Mouse (Mus musculus) midbrain, embryonic 11.5 days (tissue): ENCODE measurements around the gene Errfi1. TPM values are rescaled to one million over a fixed set of nuclear protein-coding genes. Genes with fewer than 3 reads are reported as not detected.

ENCODE experiments used
- ATAC-seq: fragments of 200-750 bp; cut with Nextera tagmentation; 2 replicates; pipeline ENCODE4 v1.8.0; 2017; ENCODE audit warnings: moderate TSS enrichment, moderate library complexity; ENCODE audit not compliant: low FRiP score
- DNase-seq: peaks from one replicate; pipeline ENCODE4 v3.0.0; 2015; ENCODE audit warnings: low spot score; ENCODE audit errors: missing footprints
- H3K27ac ChIP-seq: fragments of 300-500 bp; sonication (generic); 2 replicates; pipeline ENCODE4 v1.5.1; 2014; ENCODE audit warnings: low read depth, low read length
- H3K27me3 ChIP-seq: fragments of 300-500 bp; sonication (generic); 2 replicates; pipeline ENCODE4 v1.6.1; 2014; ENCODE audit warnings: mild to moderate bottlenecking, low read length, moderate library complexity, mixed read lengths; ENCODE audit not compliant: control insufficient read depth, insufficient read depth
- H3K36me3 ChIP-seq: fragments of 300-500 bp; sonication (generic); 2 replicates; pipeline ENCODE4 v1.6.1; 2014; ENCODE audit warnings: mild to moderate bottlenecking, low read length, moderate library complexity, mixed read lengths; ENCODE audit not compliant: control insufficient read depth, insufficient read depth
- H3K4me1 ChIP-seq: fragments of 300-500 bp; sonication (generic); 2 replicates; pipeline ENCODE4 v1.6.1; 2014; ENCODE audit warnings: low read length; ENCODE audit not compliant: control insufficient read depth, insufficient read depth
- H3K4me2 ChIP-seq: fragments of 300-500 bp; sonication (generic); 2 replicates; pipeline ENCODE4 v1.6.1; 2014; ENCODE audit warnings: mild to moderate bottlenecking, moderate library complexity
- H3K4me3 ChIP-seq: fragments of 300-500 bp; sonication (generic); 2 replicates; pipeline ENCODE4 v1.5.1; 2014; ENCODE audit warnings: low read depth, low read length
- H3K9ac ChIP-seq: fragments of 300-500 bp; sonication (generic); 2 replicates; pipeline ENCODE4 v1.6.1; 2014; ENCODE audit warnings: low read length
- H3K9me3 ChIP-seq: fragments of 300-500 bp; sonication (generic); 2 replicates; pipeline ENCODE4 v1.6.1; 2016; ENCODE audit warnings: low read length; ENCODE audit not compliant: control insufficient read depth
- WGBS: fragments of 180-500 bp; shearing (Covaris S2); extraction: QIAGEN DNeasy Blood & Tissue Kit; methylation state at CpG from one replicate; pipeline ENCODE4 v1.1.7; 2014; 5-methylcytosine and 5-hydroxymethylcytosine counted together
- polyA plus RNA-seq: library from polyadenylated mRNA; unstranded; fragments of >200 nt; fragmentation: Nextera tagmentation; extraction: Ambion mirVana; gene quantifications from 2 replicates; pipeline ENCODE4 v1.2.1, GENCODE M21; 2014

The Errfi1 gene
- polyA plus RNA-seq, 1 experiment from 2014 or later, result 29.5 TPM

- Histone ChIP-seq H3K4me3 (no peak overlapping the region), H3K27me3 (no peaks in the 10 kb centered on the region), H3K27ac (no peak overlapping the region), H3K36me3 (no peaks in the 10 kb centered on the region), H3K9me3 (peaks cover 13% of the 10 kb centered on the region), H3K9ac (no peak overlapping the region), H3K4me2 (no peak overlapping the region), H3K4me1 (no peaks in the 10 kb centered on the region)
- no peak for DNase-seq
- 94% methylated on average over 22 of the region's 22 CpGs for WGBS
- no peak for ATAC-seq
These were observed 25.9 kb downstream of the Errfi1 start for GRCm38 (mm10) chr4:150879631-150880030.

- WGBS, result 81% methylated on average over 5 of the region's 5 CpGs
- peaks cover 13% of the 10 kb centered on the region for H3K9me3 ChIP-seq
- no peak overlapping the region for H3K4me3 ChIP-seq
- no peak overlapping the region for H3K27ac ChIP-seq
- H3K9ac ChIP-seq, result no peak overlapping the region
- DNase-seq, result no peak
- no peaks in the 10 kb centered on the region for H3K4me1 ChIP-seq
- no peaks in the 10 kb centered on the region for H3K27me3 ChIP-seq
- H3K4me2 ChIP-seq, result no peak overlapping the region
- no peak for ATAC-seq
- H3K36me3 ChIP-seq, result no peaks in the 10 kb centered on the region
These were observed 26.6 kb downstream of the Errfi1 start for GRCm38 (mm10) chr4:150880364-150880763.

GRCm38 (mm10) chr4:150882632-150883031 lies 28.9 kb downstream of the Errfi1 start:
- no peak for DNase-seq
- Histone ChIP-seq H3K4me2 (no peak overlapping the region), H3K9ac (no peak overlapping the region), H3K27ac (no peak overlapping the region), H3K36me3 (no peaks in the 10 kb centered on the region), H3K9me3 (peaks cover 13% of the 10 kb centered on the region), H3K27me3 (no peaks in the 10 kb centered on the region), H3K4me1 (no peaks in the 10 kb centered on the region), H3K4me3 (no peak overlapping the region)
- no peak for ATAC-seq
- 91% methylated on average over 5 of the region's 5 CpGs for WGBS

GRCm38 (mm10) chr4:150887903-150888302 lies 34.2 kb downstream of the Errfi1 start:
- Histone ChIP-seq H3K36me3 (no peaks in the 10 kb centered on the region), H3K9me3 (no peaks in the 10 kb centered on the region), H3K4me1 (no peaks in the 10 kb centered on the region), H3K27ac (no peak overlapping the region), H3K4me3 (no peak overlapping the region), H3K9ac (no peak overlapping the region), H3K27me3 (no peaks in the 10 kb centered on the region), H3K4me2 (no peak overlapping the region)
- DNase-seq (no peak), ATAC-seq (no peak)
- WGBS, result 71% methylated on average over 5 of the region's 5 CpGs

- DNase-seq, result no peak
These were observed 34.8 kb downstream of the Errfi1 start for GRCm38 (mm10) chr4:150888492-150888891.

GRCm38 (mm10) chr4:150889273-150889954 lies 35.7 kb downstream of the Errfi1 start:
- no peaks in the 10 kb centered on the region for H3K9me3 ChIP-seq
- no peak for ATAC-seq
- 50% methylated on average over 20 of the region's 20 CpGs for WGBS
- H3K4me1 ChIP-seq, result no peaks in the 10 kb centered on the region
- DNase-seq, result no peak
- no peak overlapping the region for H3K27ac ChIP-seq
- H3K27me3 ChIP-seq, result no peaks in the 10 kb centered on the region
- H3K4me3 ChIP-seq, result no peak overlapping the region
- H3K4me2 ChIP-seq, result no peak overlapping the region
- no peak overlapping the region for H3K9ac ChIP-seq
- no peaks in the 10 kb centered on the region for H3K36me3 ChIP-seq

More at GRCm38 (mm10) chr4:150888492-150888891, 34.8 kb downstream of the Errfi1 start:
- Histone ChIP-seq H3K27me3 (no peaks in the 10 kb centered on the region), H3K9me3 (no peaks in the 10 kb centered on the region), H3K4me1 (no peaks in the 10 kb centered on the region), H3K4me2 (no peak overlapping the region), H3K36me3 (no peaks in the 10 kb centered on the region), H3K4me3 (no peak overlapping the region), H3K27ac (no peak overlapping the region), H3K9ac (no peak overlapping the region)
- WGBS, result 86% methylated on average over 4 of the region's 4 CpGs
- ATAC-seq, result no peak

- no peaks in the 10 kb centered on the region for H3K27me3 ChIP-seq
- H3K9me3 ChIP-seq, result no peaks in the 10 kb centered on the region
- no peak overlapping the region for H3K4me3 ChIP-seq
- no peak for ATAC-seq
- no peak for DNase-seq
- H3K4me2 ChIP-seq, result no peak overlapping the region
- no peaks in the 10 kb centered on the region for H3K36me3 ChIP-seq
- no peak overlapping the region for H3K27ac ChIP-seq
- WGBS, result 78% methylated on average over 13 of the region's 13 CpGs
- no peak overlapping the region for H3K9ac ChIP-seq
- no peaks in the 10 kb centered on the region for H3K4me1 ChIP-seq
These were observed 36.2 kb downstream of the Errfi1 start for GRCm38 (mm10) chr4:150889955-150890315.

GRCm38 (mm10) chr4:150891308-150891707 lies 37.6 kb downstream of the Errfi1 start:
- no peak for DNase-seq

GRCm38 (mm10) chr4:150894718-150895501 lies 41.2 kb downstream of the Errfi1 start:
- DNase-seq (peak; percentile 44), ATAC-seq (no peak)
- Histone ChIP-seq H3K27me3 (no peaks in the 10 kb centered on the region), H3K9me3 (no peaks in the 10 kb centered on the region), H3K27ac (no peak overlapping the region), H3K4me3 (no peak overlapping the region), H3K4me1 (no peaks in the 10 kb centered on the region), H3K4me2 (no peak overlapping the region), H3K9ac (no peak overlapping the region), H3K36me3 (peaks cover 8% of the 10 kb centered on the region)
- 77% methylated on average over 8 of the region's 8 CpGs for WGBS

More at GRCm38 (mm10) chr4:150891308-150891707, 37.6 kb downstream of the Errfi1 start:
- no peak overlapping the region for H3K4me2 ChIP-seq
- no peak for ATAC-seq
- no peak overlapping the region for H3K27ac ChIP-seq
- H3K36me3 ChIP-seq, result no peaks in the 10 kb centered on the region; the same call in 1 of the 2 replicates
- no peaks in the 10 kb centered on the region for H3K9me3 ChIP-seq
- no peaks in the 10 kb centered on the region for H3K4me1 ChIP-seq
- H3K4me3 ChIP-seq, result no peak overlapping the region
- H3K9ac ChIP-seq, result no peak overlapping the region
- 80% methylated on average over 5 of the region's 5 CpGs for WGBS
- no peaks in the 10 kb centered on the region for H3K27me3 ChIP-seq
